Mouse (Mus musculus) intestine, embryonic 14.5 days (tissue): ENCODE results near the gene Plekhm2. TPM values are rescaled to one million over a fixed set of nuclear protein-coding genes. Genes with fewer than 3 reads are reported as not detected.

Experiments
- ATAC-seq: fragments of 200-750 bp; cut with Nextera tagmentation; replicated peaks from 2 replicates; pipeline ENCODE4 v1.8.0; 2017; ENCODE audit warnings: low read depth, moderate number of reproducible peaks, moderate TSS enrichment, moderate library complexity; ENCODE audit not compliant: low FRiP score, low TSS enrichment
- DNase-seq: peaks from one replicate; pipeline ENCODE4 v3.0.0-alpha.2; 2018; ENCODE audit warnings: low spot score
- H3K27ac ChIP-seq: fragments of 300-500 bp; sonication (generic); 2 replicates; pipeline ENCODE4 v1.5.1; 2014; ENCODE audit warnings: low read depth, mild to moderate bottlenecking, control low read depth
- H3K27me3 ChIP-seq: fragments of 300-500 bp; sonication (generic); replicated peaks from 2 replicates; pipeline ENCODE4 v1.6.1; 2014; ENCODE audit warnings: low read length, control low read depth; ENCODE audit not compliant: control insufficient read depth, insufficient read depth
- H3K36me3 ChIP-seq: fragments of 300-500 bp; sonication (generic); 2 replicates; pipeline ENCODE4 v1.6.1; 2014; ENCODE audit warnings: low read length, control low read depth; ENCODE audit not compliant: control insufficient read depth, insufficient read depth
- H3K4me1 ChIP-seq: fragments of 300-500 bp; sonication (generic); replicated peaks from 2 replicates; pipeline ENCODE4 v1.6.1; 2014; ENCODE audit warnings: low read length, control low read depth, mixed read lengths; ENCODE audit not compliant: control insufficient read depth, insufficient read depth
- H3K4me2 ChIP-seq: fragments of 300-500 bp; sonication (generic); 2 replicates; pipeline ENCODE4 v1.6.1; 2014; ENCODE audit warnings: low read length
- H3K4me3 ChIP-seq: fragments of 300-500 bp; sonication (generic); 2 replicates; pipeline ENCODE4 v1.5.1; 2014; ENCODE audit warnings: low read depth, low read length, control low read depth, mixed read lengths
- H3K9ac ChIP-seq: fragments of 300-500 bp; sonication (generic); 2 replicates; pipeline ENCODE4 v1.6.1; 2014; ENCODE audit warnings: mild to moderate bottlenecking, low read length
- H3K9me3 ChIP-seq: fragments of 300-500 bp; sonication (generic); 2 replicates; pipeline ENCODE4 v1.6.1; 2016; ENCODE audit warnings: low read length, control low read depth; ENCODE audit not compliant: control insufficient read depth
- WGBS: fragments of 180-500 bp; shearing (Covaris S2); extraction: QIAGEN DNeasy Blood & Tissue Kit; methylation state at CpG from one replicate; pipeline ENCODE4 v1.1.7; 2014; 5-methylcytosine and 5-hydroxymethylcytosine counted together
- polyA plus RNA-seq: library from polyadenylated mRNA; unstranded; fragments of >200 nt; fragmentation: Nextera tagmentation; extraction: Ambion mirVana; gene quantifications from 2 replicates; pipeline ENCODE4 v1.2.1, GENCODE M21; 2014

Gene Plekhm2
- polyA plus RNA-seq, 1 experiment from 2014 or later = 3.2 TPM

- H3K36me3 ChIP-seq = peaks cover 22% of the 10 kb centered on the region
- H3K4me3 ChIP-seq = no peak overlapping the region
- DNase-seq (no peak), ATAC-seq (no peak)
- no peaks in the 10 kb centered on the region for H3K9me3 ChIP-seq
- no peak overlapping the region for H3K27ac ChIP-seq
- 84% methylated on average over 11 of the region's 11 CpGs for WGBS
- peaks cover 14% of the 10 kb centered on the region for H3K4me1 ChIP-seq
- no peak overlapping the region for H3K4me2 ChIP-seq
- H3K9ac ChIP-seq = no peak overlapping the region
- H3K27me3 ChIP-seq = no peaks in the 10 kb centered on the region
Observed at GRCm38 (mm10) chr4:141623037-141623436, 41.7 kb downstream of the Plekhm2 start.

GRCm38 (mm10) chr4:141622580-141622979 lies 42.1 kb downstream of the Plekhm2 start:
- Histone ChIP-seq H3K27ac (no peak overlapping the region), H3K9ac (no peak overlapping the region)

DNA sequence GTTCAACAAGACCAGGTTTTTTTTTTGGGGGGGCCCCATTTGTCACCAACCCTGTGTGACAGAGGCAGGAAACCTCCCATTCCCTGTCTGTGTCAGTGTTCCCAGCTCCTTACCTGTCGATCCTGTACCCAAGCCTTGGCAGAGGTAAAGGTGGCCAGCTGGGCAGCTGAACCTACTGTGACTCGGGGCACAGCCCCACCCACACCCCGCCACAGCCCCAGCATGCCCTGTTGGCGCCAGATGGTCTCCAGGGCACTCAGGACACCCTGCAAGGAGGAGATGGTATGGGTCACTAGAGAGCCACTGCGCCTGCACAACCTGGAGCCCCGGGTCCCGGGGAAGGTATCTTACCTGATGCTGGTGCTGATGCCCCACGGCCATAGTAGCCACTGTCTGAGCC lies 42.6 kb downstream of the Plekhm2 start:
- H3K9ac ChIP-seq = no peak overlapping the region
- no peaks in the 10 kb centered on the region for H3K27me3 ChIP-seq
- no peak overlapping the region for H3K4me2 ChIP-seq
- peaks cover 23% of the 10 kb centered on the region for H3K4me1 ChIP-seq
- H3K27ac ChIP-seq = no peak overlapping the region
- 77% methylated on average over 8 of the region's 8 CpGs for WGBS
- H3K4me3 ChIP-seq = no peak overlapping the region
- no peak for ATAC-seq
- no peak for DNase-seq
- peaks cover 13% of the 10 kb centered on the region; the same call in 1 of the 2 replicates for H3K36me3 ChIP-seq
- H3K9me3 ChIP-seq = no peaks in the 10 kb centered on the region

More at GRCm38 (mm10) chr4:141622580-141622979, 42.1 kb downstream of the Plekhm2 start:
- Histone ChIP-seq H3K4me1 (peaks cover 18% of the 10 kb centered on the region), H3K9me3 (no peaks in the 10 kb centered on the region), H3K4me2 (no peak overlapping the region), H3K27me3 (no peaks in the 10 kb centered on the region), H3K36me3 (peaks cover 18% of the 10 kb centered on the region), H3K4me3 (no peak overlapping the region)
- ATAC-seq (no peak), DNase-seq (no peak)
- WGBS = 75% methylated on average over 5 of the region's 5 CpGs

- Histone ChIP-seq H3K4me1 (peaks cover 23% of the 10 kb centered on the region), H3K36me3 (peaks cover 6% of the 10 kb centered on the region; the same call in 1 of the 2 replicates), H3K27ac (no peak overlapping the region), H3K9ac (no peak overlapping the region), H3K27me3 (no peaks in the 10 kb centered on the region), H3K9me3 (no peaks in the 10 kb centered on the region), H3K4me3 (no peak overlapping the region), H3K4me2 (no peak overlapping the region)
- 79% methylated on average over 8 of the region's 8 CpGs for WGBS
- DNase-seq (no peak), ATAC-seq (no peak)
Observed at GRCm38 (mm10) chr4:141621297-141621696, 43.4 kb downstream of the Plekhm2 start.

DNA sequence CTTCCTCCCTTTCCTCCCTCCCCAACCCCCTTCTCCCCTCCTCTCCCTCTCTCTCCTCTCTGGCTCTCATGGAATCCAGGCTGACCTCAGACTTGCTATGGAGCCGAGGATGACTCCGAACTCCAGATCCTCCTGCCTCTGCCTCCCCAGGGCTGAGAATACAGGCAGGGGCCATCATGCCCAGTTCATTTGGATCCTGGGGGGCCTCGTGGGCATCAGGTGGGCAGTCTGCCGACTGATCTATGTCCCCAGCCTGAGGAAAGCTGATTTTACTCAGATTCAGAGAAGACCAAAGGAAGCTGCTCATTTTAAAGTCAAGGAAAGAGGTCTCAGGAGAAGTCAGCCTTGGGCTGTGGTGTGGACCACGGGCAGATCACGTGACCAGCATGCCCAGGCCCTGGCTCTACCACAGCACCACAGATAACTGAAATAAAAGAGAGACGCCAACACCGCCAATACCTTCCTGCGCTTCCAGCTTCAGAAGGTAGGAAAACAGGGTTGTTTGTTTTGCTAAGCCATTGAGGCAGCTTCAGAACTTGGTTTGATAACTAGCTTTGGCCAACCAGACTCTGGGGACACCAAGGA lies 45.3 kb downstream of the Plekhm2 start:
- Histone ChIP-seq H3K9ac (no peak overlapping the region), H3K9me3 (no peaks in the 10 kb centered on the region), H3K36me3 (no peaks in the 10 kb centered on the region), H3K4me3 (no peak overlapping the region), H3K27me3 (no peaks in the 10 kb centered on the region), H3K27ac (no peak overlapping the region), H3K4me1 (peaks cover 23% of the 10 kb centered on the region), H3K4me2 (no peak overlapping the region)
- 83% methylated on average over 9 of the region's 9 CpGs for WGBS
- DNase-seq (no peak), ATAC-seq (no peak)

- Histone ChIP-seq H3K27ac (peak within 1 kb of the TSS; percentile 54; the same call in 1 of the 2 replicates), H3K27me3 (no peaks in the 10 kb centered on the region), H3K4me2 (peak within 1 kb of the TSS; percentile 50), H3K9me3 (no peaks in the 10 kb centered on the region), H3K9ac (peak within 1 kb of the TSS; percentile 35), H3K4me1 (peaks cover 18% of the 10 kb centered on the region), H3K4me3 (peak within 1 kb of the TSS; percentile 27), H3K36me3 (no peaks in the 10 kb centered on the region)
- ATAC-seq (peak; percentile 9; the same call in 1 of the 2 replicates), DNase-seq (peak; percentile 74)
- 24% methylated on average over 19 of the region's 20 CpGs for WGBS
Observed at GRCm38 (mm10) chr4:141618565-141619243, 46.0 kb downstream of the Plekhm2 start, which contains the start of gene Tmem82. TSS of gene Tmem82 (minus strand) at chr4:141618633.

- WGBS = 11% methylated on average over 22 of the region's 22 CpGs
- peak overlapping the region; percentile 35 for H3K9ac ChIP-seq
- peak overlapping the region; percentile 54; the same call in 1 of the 2 replicates for H3K27ac ChIP-seq
- H3K4me3 ChIP-seq = peak overlapping the region; percentile 27
- H3K4me1 ChIP-seq = peaks cover 17% of the 10 kb centered on the region
- H3K27me3 ChIP-seq = no peaks in the 10 kb centered on the region
- H3K4me2 ChIP-seq = peak overlapping the region; percentile 50
- peak; percentile 52 for ATAC-seq
- no peaks in the 10 kb centered on the region for H3K36me3 ChIP-seq
- H3K9me3 ChIP-seq = no peaks in the 10 kb centered on the region
- peak; percentile 78 for DNase-seq
Observed at GRCm38 (mm10) chr4:141617863-141618564, 46.7 kb downstream of the Plekhm2 start.

DNA sequence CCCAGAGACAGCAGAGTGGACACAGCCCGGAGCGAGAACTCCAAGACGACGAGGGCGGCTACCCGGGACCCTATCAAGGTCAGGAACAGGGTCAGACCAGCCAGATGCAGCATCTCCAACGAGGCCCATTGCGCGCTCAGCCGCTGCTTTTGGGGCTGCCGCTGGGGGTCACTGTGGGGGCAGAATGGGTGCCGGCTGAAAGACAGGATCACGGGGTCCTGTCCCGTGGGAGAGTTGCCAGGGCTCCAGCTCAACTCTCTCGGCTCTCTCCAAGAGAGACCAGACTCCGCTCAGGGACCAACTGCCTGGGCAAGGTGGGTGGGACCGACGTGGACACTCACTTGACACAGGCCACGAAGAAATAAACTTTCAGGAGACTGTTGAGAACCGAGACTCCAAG lies 47.4 kb downstream of the Plekhm2 start:
- 5% methylated on average over 20 of the region's 20 CpGs for WGBS
- ATAC-seq = peak; percentile 41
- H3K27me3 ChIP-seq = no peaks in the 10 kb centered on the region
- peaks cover 17% of the 10 kb centered on the region for H3K4me1 ChIP-seq
- H3K27ac ChIP-seq = 0 out of 2 replicates have a peak overlapping the region, but pooled peaks have one; percentile 29
- peak overlapping the region; percentile 50 for H3K4me2 ChIP-seq
- no peaks in the 10 kb centered on the region for H3K36me3 ChIP-seq
- H3K9ac ChIP-seq = peak overlapping the region; percentile 35
- H3K4me3 ChIP-seq = peak overlapping the region; percentile 27
- no peaks in the 10 kb centered on the region for H3K9me3 ChIP-seq
- DNase-seq = peak; percentile 85
